Mouse (Mus musculus): ENCODE results near the gene Gm3468. TPM values are rescaled to one million over a fixed set of nuclear protein-coding genes. Genes with fewer than 3 reads are reported as not detected.
A peak's percentile ranks its signal among the peaks of the same experiment; 100 is the strongest.
"Not testable (repeated sequence)": the region's sequence is repeated elsewhere in the genome, so short reads cannot be mapped to it uniquely, and the experiment has no call there.

Gm3468 gene
- polyA plus RNA-seq (2014; fragmentation: Nextera tagmentation; extraction: Ambion mirVana): 2.9 and 4.0 TPM in 2 replicates

DNA sequence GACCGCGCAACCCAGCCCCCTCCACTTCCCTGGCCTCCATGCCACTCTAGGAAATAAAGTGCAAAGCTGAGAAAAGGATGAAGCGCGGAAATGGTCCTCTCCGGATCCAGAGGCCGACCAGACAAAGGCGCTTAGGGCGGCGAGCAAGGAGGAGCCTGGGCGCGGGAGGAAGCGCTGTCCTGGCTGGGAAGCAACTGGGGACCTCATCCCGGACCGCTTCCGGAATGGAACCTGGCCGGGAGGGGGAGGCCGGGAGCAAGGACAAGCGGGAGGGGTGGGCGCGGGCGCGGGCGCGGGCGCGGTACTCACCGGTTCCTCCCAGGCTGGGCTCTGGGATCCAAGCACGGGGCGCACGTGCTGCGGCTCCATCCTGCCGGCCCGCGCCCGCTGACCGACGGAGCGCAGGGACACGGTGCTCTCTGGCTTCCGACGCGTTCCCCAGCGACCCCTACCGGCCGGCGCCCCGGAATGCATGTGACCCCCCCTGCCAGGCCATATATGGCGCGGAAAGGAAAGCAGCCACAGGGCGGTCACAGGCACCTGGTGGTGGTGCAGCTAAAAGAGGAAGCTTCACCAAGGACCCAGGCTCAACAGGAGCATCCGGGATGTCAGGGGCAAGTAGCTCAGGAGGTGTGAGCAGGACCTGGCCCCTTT, at the start of gene Gm3468:
Gm3468 (minus strand) TSS at position 394 of the 654 bp plus-strand sequence.
- H3K9me3 ChIP-seq (ENCODE audit: control insufficient read depth, low read length); H3K36me3 ChIP-seq (ENCODE audit: control insufficient read depth, insufficient read depth, low read length); H3K4me1 ChIP-seq (ENCODE audit: control insufficient read depth in 2 of 2, insufficient read depth in 2 of 2, low read length in 2 of 2); ATAC-seq (ENCODE audit: insufficient number of reproducible peaks, insufficient read depth, low FRiP score, low read depth); H3K9ac ChIP-seq (ENCODE audit: low read length); H3K27me3 ChIP-seq (ENCODE audit: control insufficient read depth, insufficient read depth, low read length): not testable (repeated sequence)
- 0 out of 4 replicates have a peak within 1 kb of the TSS, but pooled peaks of 1 of the 2 experiments have one; percentile 24 for H3K27ac ChIP-seq (replicated peaks in 1 of 2; ENCODE audit: control insufficient read depth in 1 of 2, insufficient read depth in 1 of 2, low read depth in 2 of 2, low read length in 2 of 2)
- peak within 1 kb of the TSS; percentile 55 for H3K4me2 ChIP-seq (ENCODE audit: low read length)
- peak within 1 kb of the TSS; percentile 36 to 47 for H3K4me3 ChIP-seq (ENCODE audit: control insufficient read depth in 1 of 2, insufficient read depth in 1 of 2, low read depth in 1 of 2, low read length in 2 of 2)
- 1% methylated on average over 33 of the region's 51 CpGs for WGBS

DNA sequence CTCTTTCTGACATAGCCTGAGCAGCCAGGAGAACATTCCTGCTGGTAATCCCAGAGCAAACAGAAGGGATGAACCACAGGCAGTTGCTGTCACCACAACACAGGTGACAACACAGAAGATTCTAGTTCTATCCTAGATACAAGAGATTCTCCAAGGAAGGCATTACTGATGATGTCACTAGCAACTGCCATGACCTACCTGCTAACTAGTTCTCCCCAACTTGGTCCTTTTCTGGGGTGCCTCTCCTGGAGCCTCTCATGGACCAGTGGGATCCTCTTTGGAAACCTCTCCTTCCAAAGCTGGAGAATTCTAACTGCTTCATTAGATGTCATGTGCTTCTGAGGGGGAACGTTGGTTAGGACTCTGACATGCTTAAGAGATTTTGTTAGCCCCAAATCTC, 17.2 kb upstream of the Gm3468 start, which contains the start of gene Gm3476:
Gm3476 (minus strand) TSS at position 101 of the 400 bp plus-strand sequence.
- no CpG with 5 or more reads among the region's 1 CpGs for WGBS

DNA sequence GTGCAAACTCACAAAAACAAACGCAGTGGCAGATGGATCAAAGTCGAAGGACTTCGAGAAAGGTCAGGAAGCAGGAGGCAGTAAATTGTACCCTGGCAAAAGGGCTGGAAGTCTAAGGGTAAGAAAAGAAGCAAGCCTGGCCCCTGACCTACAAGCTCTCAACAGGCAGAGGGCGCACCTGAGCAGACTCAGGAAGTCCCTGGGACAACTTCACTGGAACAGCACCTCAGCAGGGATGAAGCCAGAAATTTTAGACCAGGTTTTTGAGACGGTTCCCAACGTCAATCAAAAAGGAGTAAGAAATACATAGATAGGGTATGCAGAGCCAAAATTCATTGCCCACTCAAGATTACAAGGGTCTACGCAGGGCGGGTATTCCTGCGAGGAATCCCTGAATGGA, 965 bp downstream of the Gm3468 start:
- H3K27ac ChIP-seq (replicated peaks in 1 of 2; ENCODE audit: control insufficient read depth in 1 of 2, insufficient read depth in 1 of 2, low read depth in 2 of 2, low read length in 2 of 2); H3K36me3 ChIP-seq (ENCODE audit: control insufficient read depth, insufficient read depth, low read length); ATAC-seq (ENCODE audit: insufficient number of reproducible peaks, insufficient read depth, low FRiP score, low read depth); H3K9me3 ChIP-seq (ENCODE audit: control insufficient read depth, low read length); H3K9ac ChIP-seq (ENCODE audit: low read length); H3K4me1 ChIP-seq (ENCODE audit: control insufficient read depth in 2 of 2, insufficient read depth in 2 of 2, low read length in 2 of 2); H3K27me3 ChIP-seq (ENCODE audit: control insufficient read depth, insufficient read depth, low read length): not testable (repeated sequence)
- peak overlapping the region; percentile 36 to 47; a peak in 3 of 4 replicates for H3K4me3 ChIP-seq (ENCODE audit: control insufficient read depth in 1 of 2, insufficient read depth in 1 of 2, low read depth in 1 of 2, low read length in 2 of 2)
- WGBS: 16% methylated on average over 8 of the region's 9 CpGs
- H3K4me2 ChIP-seq (ENCODE audit: low read length): peak overlapping the region; percentile 55

More for the DNA sequence above, 17.2 kb upstream of the Gm3468 start, which contains the start of gene Gm3476:
- H3K36me3 ChIP-seq (ENCODE audit: control insufficient read depth, insufficient read depth, low read length); H3K27me3 ChIP-seq (ENCODE audit: control insufficient read depth, insufficient read depth, low read length); H3K9me3 ChIP-seq (ENCODE audit: control insufficient read depth, low read length); ATAC-seq (ENCODE audit: insufficient number of reproducible peaks, insufficient read depth, low FRiP score, low read depth); H3K4me3 ChIP-seq (ENCODE audit: control insufficient read depth in 1 of 2, insufficient read depth in 1 of 2, low read depth in 1 of 2, low read length in 2 of 2); H3K9ac ChIP-seq (ENCODE audit: low read length); H3K4me2 ChIP-seq (ENCODE audit: low read length); H3K4me1 ChIP-seq (ENCODE audit: control insufficient read depth in 2 of 2, insufficient read depth in 2 of 2, low read length in 2 of 2); H3K27ac ChIP-seq (replicated peaks in 1 of 2; ENCODE audit: control insufficient read depth in 1 of 2, insufficient read depth in 1 of 2, low read depth in 2 of 2, low read length in 2 of 2): not testable (repeated sequence)

DNA sequence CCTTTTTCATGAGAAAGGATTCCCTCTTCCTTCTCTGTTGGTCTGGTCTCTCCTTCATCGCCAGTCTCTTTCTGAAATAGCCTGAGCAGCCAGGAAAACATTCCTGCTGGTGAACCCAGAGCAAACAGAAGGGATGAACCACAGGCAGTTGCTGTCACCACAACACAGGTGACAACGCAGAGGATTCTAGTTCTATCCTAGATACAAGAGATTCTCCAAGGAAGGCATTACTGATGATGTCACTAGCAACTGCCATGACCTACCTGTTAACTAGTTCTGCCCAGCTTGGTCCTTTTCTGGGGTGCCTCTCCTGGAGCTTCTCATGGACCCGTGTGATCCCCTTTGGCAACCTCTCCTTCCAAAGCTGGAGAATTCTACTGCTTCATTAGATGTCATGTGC, 14.6 kb downstream of the Gm3468 start, which contains the start of gene Gm8206:
Gm8206 (minus strand) TSS at position 101 of the 400 bp plus-strand sequence.
- not testable (repeated sequence) for H3K36me3 ChIP-seq (ENCODE audit: control insufficient read depth, insufficient read depth, low read length); ATAC-seq (ENCODE audit: insufficient number of reproducible peaks, insufficient read depth, low FRiP score, low read depth); H3K27me3 ChIP-seq (ENCODE audit: control insufficient read depth, insufficient read depth, low read length); H3K4me3 ChIP-seq (ENCODE audit: control insufficient read depth in 1 of 2, insufficient read depth in 1 of 2, low read depth in 1 of 2, low read length in 2 of 2); H3K9ac ChIP-seq (ENCODE audit: low read length); H3K4me2 ChIP-seq (ENCODE audit: low read length); H3K27ac ChIP-seq (replicated peaks in 1 of 2; ENCODE audit: control insufficient read depth in 1 of 2, insufficient read depth in 1 of 2, low read depth in 2 of 2, low read length in 2 of 2); H3K4me1 ChIP-seq (ENCODE audit: control insufficient read depth in 2 of 2, insufficient read depth in 2 of 2, low read length in 2 of 2); H3K9me3 ChIP-seq (ENCODE audit: control insufficient read depth, low read length)
- WGBS: 74% methylated on average over 2 of the region's 3 CpGs

DNA sequence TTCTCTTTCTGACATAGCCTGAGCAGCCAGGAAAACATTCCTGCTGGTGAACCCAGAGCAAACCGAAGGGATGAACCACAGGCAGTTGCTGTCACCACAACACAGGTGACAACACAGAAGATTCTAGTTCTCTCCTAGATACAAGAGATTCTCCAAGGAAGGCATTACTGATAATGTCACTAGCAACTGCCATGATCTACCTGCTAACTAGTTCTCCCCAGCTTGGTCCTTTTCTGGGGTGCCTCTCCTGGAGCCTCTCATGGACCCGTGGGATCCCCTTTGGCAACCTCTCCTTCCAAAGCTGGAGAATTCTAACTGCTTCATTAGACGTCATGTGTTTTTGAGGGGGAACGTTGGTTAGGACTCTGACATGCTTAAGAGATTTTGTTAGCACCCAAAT, 50.3 kb downstream of the Gm3468 start, which contains the start of gene Gm6337:
Gm6337 (minus strand) TSS at position 101 of the 400 bp plus-strand sequence.
- not testable (repeated sequence) for ATAC-seq (ENCODE audit: insufficient number of reproducible peaks, insufficient read depth, low FRiP score, low read depth); H3K4me3 ChIP-seq (ENCODE audit: control insufficient read depth in 1 of 2, insufficient read depth in 1 of 2, low read depth in 1 of 2, low read length in 2 of 2); H3K9me3 ChIP-seq (ENCODE audit: control insufficient read depth, low read length); H3K9ac ChIP-seq (ENCODE audit: low read length); H3K4me2 ChIP-seq (ENCODE audit: low read length); H3K36me3 ChIP-seq (ENCODE audit: control insufficient read depth, insufficient read depth, low read length); H3K4me1 ChIP-seq (ENCODE audit: control insufficient read depth in 2 of 2, insufficient read depth in 2 of 2, low read length in 2 of 2); H3K27me3 ChIP-seq (ENCODE audit: control insufficient read depth, insufficient read depth, low read length); H3K27ac ChIP-seq (replicated peaks in 1 of 2; ENCODE audit: control insufficient read depth in 1 of 2, insufficient read depth in 1 of 2, low read depth in 2 of 2, low read length in 2 of 2)
- 72% methylated on average over 2 of the region's 4 CpGs for WGBS

Other genes starting within 250 kb of the Gm3468 start
- not detected in 2 replicates for gene Gm8237, start 228.3 kb downstream of the Gm3468 start, polyA plus RNA-seq (2014; fragmentation: Nextera tagmentation; extraction: Ambion mirVana)
- 0.38 and 0.61 TPM in 2 replicates for gene Gm3248, start 146.9 kb downstream of the Gm3468 start, polyA plus RNA-seq (2014; fragmentation: Nextera tagmentation; extraction: Ambion mirVana)
- gene Gm3453, start 129.5 kb downstream of the Gm3468 start, polyA plus RNA-seq (2014; fragmentation: Nextera tagmentation; extraction: Ambion mirVana): not detected in 2 replicates
- gene Gm6337, start 50.4 kb downstream of the Gm3468 start, polyA plus RNA-seq (2014; fragmentation: Nextera tagmentation; extraction: Ambion mirVana): not detected in 2 replicates
- gene Gm8206, start 14.7 kb downstream of the Gm3468 start, polyA plus RNA-seq (2014; fragmentation: Nextera tagmentation; extraction: Ambion mirVana): 0.49 and 0.97 TPM in 2 replicates
- gene Gm3476, start 17.1 kb upstream of the Gm3468 start, polyA plus RNA-seq (2014; fragmentation: Nextera tagmentation; extraction: Ambion mirVana): not detected in 2 replicates
- not detected in 2 replicates for gene Gm21560, start 110.6 kb upstream of the Gm3468 start, polyA plus RNA-seq (2014; fragmentation: Nextera tagmentation; extraction: Ambion mirVana)
- 2.1 and 3.5 TPM in 2 replicates for gene Gm3411, start 178.6 kb upstream of the Gm3468 start, polyA plus RNA-seq (2014; fragmentation: Nextera tagmentation; extraction: Ambion mirVana)
- 0.18 and 0.34 TPM in 2 replicates for gene Gm21103, start 196.2 kb upstream of the Gm3468 start, polyA plus RNA-seq (2014; fragmentation: Nextera tagmentation; extraction: Ambion mirVana)
- not detected in 2 replicates for gene Gm3618, start 235.0 kb upstream of the Gm3468 start, polyA plus RNA-seq (2014; fragmentation: Nextera tagmentation; extraction: Ambion mirVana)

Data from heart, embryonic 14.5 days (tissue).